Mouse (Mus musculus): Measurements from ENCODE around the gene Zbtb24.
"Not testable (repeated sequence)": the region's sequence is repeated elsewhere in the genome, so short reads cannot be mapped to it uniquely, and the experiment has no call there.

The Zbtb24 gene

DNA sequence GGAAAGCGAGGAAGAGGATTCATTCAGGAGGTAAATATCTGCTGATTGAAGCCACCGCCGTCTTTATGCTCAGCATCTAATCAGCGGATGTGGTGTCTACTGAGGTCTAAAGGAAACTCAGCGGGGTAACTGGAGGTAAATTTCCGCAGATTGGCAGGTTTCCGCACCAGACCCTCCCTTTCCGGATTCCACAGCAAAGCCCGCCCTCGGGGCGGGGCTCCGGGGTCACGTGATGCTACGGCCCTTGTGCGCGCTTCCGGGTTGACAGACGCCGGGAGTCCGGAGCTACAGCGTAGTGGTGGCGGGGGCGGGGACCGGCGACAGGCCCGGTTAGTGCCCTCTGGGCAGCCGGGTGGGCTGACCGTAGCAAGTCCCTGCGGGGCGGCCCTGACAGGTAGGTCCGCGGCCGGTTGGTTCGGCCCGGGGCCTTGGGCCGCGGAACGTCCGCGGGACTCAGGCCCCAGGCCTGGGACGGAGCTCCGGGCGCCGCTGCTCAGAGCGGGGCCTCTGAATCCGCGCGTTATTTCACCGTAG lies at the start of gene Zbtb24:
Gene Zbtb24, plus strand, starts transcription at position 247 of the 534 bp plus-strand sequence.
- peak; percentile 97 for DNase-seq

- no peak for DNase-seq
Observed at GRCm38 (mm10) chr10:41401097-41401496, 49.1 kb upstream of the Zbtb24 start.

DNA sequence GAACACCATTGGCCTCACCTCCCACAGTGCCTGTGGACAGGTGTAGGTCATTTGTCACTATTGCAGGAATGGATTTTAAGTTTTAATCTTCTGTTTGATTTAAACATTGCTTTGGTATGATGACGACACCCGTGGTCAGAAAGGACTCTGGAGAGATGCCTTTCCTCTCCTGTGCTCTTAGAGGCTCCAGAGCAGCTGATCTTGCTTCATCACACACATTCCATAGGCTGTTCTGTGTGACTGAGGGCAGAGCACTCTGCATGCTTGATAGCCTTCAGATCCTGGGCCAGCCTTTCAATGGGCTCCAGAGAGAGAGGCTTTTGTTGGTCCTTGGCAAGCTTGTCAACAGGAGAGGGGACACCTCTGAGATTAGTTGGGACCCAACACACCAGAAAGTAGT lies 46.8 kb upstream of the Zbtb24 start:
- DNase-seq: no peak

DNA sequence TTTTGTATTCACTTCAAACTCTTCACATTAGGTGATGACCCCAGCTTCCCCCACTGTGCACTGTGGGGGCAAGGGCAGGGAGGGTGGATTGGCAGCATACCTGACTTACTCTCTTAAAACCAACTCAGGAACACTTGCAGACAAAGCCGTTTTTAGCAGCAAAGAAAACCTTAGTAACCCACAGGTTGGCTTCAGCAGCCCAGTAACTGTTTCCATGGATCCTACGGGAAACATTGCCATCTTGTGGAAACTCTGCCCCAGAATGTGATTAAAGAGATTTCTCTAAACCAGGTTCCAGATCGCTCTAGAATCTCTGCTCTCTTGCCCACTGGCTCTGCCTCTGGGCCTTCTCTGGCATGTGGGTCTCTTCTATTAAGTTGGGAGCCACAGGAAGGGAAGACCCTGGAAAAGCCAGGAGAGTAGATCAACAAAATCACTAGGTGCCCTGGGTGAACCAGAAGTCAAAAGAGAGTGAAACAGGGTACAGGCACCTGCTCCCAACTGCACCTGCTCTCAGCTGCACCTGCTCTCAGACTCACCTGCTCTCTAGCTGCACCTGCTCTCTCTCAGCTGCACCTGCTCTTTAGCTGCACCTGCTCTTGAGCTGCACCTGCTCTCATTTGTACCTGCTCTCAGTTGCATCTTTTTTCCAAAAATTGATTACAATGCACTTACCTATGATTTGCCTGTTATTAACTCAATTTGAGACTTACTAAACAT lies 46.1 kb upstream of the Zbtb24 start:
- DNase-seq: peak; percentile 17

GRCm38 (mm10) chr10:41410176-41410575 lies 40.0 kb upstream of the Zbtb24 start:
- DNase-seq: not testable (repeated sequence)

DNA sequence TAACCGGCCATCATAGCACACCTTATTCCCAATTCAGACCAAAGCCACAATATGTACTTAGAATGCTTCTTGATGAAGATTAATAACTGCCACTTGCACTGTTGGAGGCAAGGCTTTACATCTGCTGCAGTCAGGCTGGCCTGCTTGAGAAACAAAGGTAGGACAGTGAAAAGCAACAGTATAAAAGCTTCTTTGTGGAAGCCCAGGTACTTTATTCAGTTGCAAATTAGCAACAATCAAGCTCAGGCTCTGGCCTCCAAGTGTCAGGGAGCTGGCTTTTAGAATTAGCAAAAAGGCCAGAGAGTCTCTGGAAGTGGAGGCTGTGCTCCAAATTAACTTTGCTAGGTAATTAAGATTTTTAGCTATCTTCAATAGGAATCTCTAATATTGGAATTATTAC lies 39.4 kb upstream of the Zbtb24 start:
- DNase-seq: not testable (repeated sequence)

GRCm38 (mm10) chr10:41413471-41413870 lies 36.7 kb upstream of the Zbtb24 start:
- DNase-seq: not testable (repeated sequence)

DNA sequence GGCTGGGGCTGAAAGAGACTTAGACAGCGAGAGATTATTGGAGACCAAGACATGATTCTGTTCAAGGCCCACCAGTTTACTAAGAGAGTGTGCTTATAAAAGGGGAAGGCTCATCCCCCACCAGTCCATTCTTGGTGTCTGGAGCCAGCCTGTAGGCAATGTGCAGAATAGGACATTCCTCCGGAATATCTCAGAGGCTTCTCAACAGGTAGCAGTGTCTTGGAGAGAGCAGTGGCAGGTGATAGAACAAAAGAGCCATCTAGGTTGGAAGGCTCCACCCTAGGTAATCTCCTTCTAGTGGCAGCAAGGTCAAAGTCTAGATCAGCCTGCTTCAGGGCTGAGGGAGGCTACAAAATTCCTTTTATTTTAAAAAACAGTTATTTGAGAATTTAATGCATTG lies 34.8 kb upstream of the Zbtb24 start:
- not testable (repeated sequence) for DNase-seq

DNA sequence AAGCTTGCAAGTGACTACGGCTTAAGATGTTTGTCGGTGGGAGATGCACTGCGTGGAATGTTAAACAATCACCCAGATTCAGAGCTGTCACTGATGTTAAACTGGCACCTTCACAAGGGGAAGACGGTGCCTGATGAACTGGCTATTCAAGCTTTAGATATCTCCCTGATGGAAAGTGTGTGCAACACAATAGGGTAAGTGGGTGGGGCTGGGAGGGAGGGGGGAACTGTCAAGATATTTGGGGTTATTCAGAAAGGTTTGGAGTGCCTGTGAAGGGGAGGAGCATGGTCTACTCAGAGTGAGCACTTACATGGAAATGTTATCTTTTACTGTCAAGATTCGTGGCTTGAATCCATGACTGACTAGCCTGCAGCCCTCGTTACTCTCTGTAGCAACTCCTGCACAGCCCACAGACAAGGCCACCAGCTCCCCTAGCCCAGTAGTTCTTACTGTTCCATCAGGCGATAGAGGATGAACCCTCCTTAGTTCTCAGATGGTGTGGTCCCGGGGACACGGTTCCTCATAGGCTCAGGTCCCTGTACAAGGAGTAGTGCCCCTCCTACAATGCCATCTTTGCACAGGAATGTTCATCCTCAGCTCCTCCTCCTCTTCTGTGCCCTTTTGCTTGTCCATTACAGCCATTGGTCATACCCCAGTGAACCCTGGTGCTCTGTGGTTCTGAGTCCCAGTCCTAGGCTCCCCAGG lies 29.5 kb upstream of the Zbtb24 start:
- DNase-seq: no peak

GRCm38 (mm10) chr10:41423681-41424080 lies 26.5 kb upstream of the Zbtb24 start:
- DNase-seq: no peak

- DNase-seq: no peak
Observed at GRCm38 (mm10) chr10:41426368-41426767, 23.8 kb upstream of the Zbtb24 start.

DNA sequence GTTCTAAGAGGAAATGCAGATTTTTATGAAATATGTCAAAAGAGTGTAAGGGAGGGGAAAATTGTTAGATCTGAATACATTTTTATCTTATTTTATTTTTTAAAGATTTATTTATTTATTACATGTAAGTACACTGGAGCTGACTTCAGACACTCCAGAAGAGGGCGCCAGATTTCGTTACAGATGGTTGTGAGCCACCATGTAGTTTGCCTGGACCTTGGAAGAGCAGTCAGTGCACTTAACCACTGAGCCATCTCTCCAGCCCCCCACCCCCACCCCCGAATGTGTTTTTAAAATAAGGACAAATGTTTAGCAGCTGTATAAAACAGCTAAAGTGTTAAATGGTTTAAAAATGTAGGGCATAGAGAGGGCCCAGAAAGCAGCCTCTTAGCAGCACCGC lies 15.6 kb upstream of the Zbtb24 start:
- DNase-seq: peak; percentile 79

DNA sequence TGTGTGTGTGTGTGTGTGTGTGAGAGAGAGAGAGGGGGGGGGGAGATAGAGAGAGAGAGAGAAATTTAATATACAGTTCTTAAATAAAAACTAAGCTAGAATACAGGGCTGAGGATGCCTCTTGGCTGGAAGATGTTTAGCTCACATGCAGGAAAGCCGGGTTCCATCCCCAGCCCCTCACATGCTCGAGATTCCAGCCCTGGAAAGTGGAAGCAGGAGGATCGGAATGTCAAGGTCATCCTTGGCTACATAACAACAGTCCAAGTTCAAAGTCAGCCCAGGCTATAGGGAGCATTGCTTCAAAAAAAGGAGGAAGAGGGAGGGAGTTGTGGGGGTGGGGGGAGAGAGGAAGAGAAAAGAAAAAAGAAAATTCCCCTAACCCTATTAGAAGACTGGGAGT lies 15.0 kb upstream of the Zbtb24 start:
- DNase-seq: no peak

DNA sequence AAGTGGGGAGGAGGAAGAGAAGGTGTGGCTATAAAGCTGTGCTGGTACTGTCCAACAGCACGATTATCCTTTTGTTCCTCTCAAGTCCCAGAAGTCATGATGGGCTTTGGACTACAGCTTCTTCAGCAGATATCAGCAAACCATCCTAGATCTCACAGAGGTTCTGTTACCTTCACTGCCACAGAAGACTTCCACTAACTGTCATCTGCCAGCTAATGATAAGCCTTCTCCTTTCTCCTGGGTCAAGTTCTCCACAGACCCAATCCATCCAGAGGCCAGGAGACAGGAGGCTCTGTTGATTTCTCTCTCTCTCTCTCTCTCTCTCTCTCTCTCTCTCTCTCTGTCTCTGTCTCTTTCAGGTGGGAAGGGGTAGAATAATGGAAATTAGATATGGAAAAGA lies 2.0 kb upstream of the Zbtb24 start:
- no peak for DNase-seq

DNA sequence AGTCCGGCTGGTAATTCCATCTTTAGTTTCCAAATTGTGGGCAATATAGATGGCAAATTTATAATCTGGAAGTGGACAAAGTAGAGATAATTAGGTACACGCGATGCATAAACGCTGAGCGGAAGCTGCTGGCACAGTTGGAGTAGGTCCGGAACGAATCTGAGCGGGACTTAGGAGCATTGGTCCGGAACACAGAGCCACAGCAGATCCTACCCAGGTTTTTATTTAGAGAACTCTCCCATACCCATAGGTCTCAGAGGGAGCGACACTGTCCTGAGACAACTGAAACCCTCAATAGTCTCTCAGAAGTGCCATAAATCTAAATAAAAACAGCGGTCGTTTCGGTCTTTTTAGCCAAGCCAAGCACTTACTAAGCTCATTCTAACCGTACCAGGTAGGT lies 499 bp upstream of the Zbtb24 start:
- DNase-seq: no peak

DNA sequence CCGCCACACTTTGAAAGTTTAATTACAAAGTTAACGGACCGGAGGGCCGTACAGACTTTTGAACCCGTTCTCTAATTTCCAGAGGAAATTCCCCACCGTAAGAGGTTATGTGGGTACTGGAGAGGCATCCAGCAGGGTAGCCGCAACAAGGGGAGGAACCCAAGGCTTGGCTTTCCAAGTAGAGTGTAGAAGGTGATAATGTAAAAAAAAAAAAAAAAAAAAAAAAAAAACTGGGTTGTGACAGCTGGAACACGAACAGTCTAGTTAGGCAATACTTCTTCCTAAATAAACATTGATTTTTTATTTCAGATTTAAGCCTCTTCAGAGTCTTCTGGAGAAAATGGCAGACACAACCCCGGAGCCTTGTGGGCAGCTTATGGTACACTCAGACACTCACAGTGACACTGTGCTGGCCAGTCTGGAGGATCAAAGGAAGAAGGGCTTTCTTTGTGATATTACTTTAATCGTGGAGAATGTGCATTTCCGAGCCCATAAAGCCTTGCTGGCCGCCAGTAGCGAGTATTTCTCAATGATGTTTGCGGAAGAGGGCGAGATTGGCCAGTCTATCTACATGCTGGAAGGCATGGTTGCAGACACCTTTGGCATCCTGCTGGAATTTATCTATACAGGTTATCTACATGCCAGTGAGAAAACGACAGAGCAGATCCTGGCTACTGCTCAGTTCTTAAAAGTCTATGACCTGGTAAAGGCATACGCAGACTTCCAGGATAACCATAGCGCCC lies 768 bp downstream of the Zbtb24 start:
- DNase-seq: peak; percentile 24

DNA sequence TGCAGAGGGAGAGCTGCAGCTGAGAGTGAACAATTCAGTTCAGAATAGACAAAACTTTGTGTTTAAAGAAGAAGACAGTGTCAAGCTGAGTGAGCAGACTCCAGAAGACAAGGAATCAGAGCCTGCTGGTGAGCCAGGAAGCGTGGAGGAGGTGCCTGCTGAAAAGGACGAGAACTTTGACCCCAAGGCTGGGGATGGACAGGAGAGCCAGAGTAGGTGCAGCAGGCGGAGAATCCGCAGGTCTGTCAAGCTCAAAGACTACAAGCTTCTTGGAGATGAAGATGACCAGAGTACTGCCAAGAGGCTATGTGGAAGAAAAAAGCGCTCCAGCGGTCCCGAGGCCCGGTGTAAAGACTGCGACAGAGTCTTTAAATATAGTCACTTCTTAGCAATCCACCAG lies 1.5 kb downstream of the Zbtb24 start:
- peak; percentile 82 for DNase-seq

DNA sequence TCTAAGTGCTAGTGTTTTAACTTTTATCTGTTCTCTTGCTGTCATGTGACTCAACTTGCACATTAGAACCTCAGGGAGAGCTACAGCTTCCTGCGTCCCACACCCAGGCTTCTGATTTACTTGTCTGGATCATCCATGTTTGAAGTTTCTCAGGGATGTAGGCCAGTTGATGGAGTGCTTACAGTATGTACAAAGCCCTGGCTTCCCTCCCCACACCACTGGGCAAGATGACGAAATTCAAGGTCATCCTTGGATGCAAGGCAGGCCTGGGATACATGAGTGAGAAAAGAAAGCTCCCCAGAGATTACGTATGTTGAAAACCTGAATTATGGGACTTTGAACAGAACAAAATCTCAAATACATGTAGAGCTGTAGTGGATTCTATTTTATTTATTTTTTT lies 2.6 kb downstream of the Zbtb24 start:
- DNase-seq: no peak

DNA sequence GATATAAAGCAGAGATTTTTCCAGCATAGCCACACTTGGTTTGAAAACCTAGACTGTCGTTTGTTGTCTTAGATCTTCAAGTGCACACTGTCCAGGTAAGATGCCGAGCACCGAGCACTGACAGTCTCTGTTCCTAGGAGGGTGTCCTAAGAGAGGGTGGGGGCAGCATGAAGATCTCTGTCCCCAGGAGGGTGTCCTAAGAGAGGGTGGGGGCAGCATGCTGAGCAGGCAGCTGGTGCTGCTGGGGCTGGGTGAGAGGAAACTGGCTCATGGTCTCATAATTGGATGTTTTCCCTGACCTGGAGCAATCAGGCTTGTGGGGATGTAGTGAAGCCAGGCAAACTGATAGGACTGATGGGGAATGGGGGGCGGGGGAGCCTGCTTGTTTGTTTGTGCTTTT lies 9.8 kb downstream of the Zbtb24 start:
- DNase-seq: no peak

DNA sequence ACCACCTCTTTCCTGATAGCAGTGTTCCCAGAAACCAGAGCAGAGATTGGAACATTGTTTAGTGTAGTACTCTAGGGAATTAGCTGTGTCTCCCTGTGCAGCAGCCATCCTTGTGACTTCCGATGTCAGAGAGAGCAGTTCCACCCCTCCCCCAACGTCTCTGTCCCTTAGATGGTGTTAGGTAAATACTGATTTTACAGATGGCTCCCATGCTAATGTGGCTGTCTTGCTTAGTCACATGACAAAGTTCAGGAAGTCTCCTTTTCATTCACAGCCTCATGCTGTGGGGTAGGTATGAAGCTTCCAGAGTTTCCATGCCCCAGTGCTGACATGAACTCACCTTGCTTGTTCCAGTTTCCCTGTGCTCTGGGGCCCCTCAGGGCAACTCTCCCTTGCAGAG lies 10.3 kb downstream of the Zbtb24 start:
- no peak for DNase-seq

DNA sequence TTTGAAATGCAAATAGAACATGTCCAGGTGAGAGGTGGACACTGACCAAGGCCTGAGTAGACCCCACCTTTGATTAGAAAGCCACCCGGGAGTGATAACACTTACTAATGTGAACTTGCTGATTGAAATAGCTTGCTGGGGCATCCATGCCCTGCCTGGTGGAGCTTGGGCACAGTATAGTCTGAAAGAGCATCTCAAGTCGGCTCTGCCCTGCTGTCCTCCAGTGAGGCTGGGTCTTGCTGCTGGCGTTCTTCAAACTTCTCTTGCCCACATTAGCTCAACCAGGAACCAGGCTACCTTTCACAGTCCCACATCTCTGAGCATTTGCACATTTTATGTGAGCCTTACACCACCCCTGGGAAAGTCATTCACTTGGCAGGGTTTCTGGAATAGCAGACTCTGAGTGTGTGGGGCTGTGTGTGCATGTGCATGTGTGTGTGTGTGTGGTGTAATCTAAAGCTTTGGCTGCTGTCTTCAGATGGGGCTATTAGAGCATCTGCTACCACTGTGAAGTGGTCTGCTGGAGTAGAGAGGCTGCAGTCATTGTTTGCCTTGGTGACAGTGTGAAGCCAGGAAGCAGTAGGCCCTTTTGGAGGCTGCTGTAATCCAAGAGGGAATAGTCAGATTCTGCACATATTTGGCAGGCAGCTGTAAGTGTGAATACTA lies 11.0 kb downstream of the Zbtb24 start:
- DNase-seq: no peak

- DNase-seq: no peak
Observed at GRCm38 (mm10) chr10:41464401-41464955, 14.3 kb downstream of the Zbtb24 start.

- DNase-seq: no peak
Observed at GRCm38 (mm10) chr10:41467325-41467724, 17.1 kb downstream of the Zbtb24 start.
